Mouse (Mus musculus): ENCODE measurements around the gene Frmd5.

Gene Frmd5

DNA sequence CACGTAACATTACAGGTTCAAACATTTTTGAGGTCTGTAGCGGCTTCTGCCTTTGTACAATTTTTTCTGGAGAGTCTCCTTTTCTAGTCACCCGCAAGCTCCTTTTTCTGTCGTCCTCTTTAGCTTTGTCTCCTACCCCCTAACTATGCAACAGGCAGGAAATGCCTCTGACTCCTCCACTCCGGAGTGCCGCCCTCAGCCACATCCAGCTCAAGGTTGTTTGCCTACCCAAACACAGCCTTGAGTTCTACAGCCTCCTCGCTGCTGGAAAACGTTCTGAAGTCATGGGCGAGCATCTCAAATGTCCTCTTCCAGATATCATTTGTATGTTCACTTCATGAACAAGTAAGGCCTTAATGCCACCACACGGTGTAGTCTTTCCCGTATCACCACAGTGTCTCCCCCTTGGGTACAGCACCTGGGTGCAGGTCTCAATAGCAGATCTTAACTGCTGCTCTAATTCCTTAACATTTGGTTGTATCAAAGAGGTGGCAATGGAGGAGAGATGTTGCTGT, 45.5 kb downstream of the Frmd5 start:
- no peak for DNase-seq (ENCODE audit: low spot score)

DNA sequence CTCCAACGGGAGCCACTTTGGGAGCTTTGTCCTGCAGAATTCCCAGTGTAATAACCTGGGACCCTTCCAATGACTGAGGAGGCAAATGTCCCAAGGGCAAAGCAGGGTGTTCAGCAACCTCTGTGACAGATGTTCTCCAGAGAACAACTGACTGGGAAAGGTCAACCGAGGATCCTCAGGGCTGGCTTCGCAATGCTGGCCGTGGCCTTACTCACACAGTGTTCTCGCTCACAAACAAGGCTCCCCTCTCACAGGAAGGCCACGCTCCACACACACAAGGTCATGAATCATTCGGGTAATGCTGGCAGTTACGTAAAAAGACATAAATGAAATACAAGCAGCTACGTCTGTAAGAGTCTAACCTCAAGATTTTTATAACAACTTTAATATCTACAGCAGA, 46.2 kb downstream of the Frmd5 start:
- DNase-seq (ENCODE audit: low spot score), result no peak

DNA sequence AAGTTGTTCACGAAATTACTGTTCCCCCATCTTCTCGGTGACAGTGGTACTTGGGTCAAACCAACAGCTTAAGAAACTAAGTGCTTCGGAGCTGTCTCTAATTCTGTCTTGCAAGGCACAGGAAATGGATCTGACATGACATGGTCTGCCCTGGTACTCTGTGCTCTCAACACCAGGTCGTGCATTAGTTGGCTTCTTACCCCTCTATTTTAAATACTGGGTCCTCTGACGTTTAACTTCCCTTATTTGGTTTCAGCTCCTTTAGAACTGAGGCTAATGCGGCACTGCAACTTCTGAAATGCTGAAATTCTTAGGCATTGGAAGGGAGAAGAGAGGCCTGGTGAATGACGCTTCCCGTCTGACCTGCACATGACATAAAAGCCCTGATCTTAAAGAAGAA, 48.6 kb downstream of the Frmd5 start:
- no peak for DNase-seq (ENCODE audit: low spot score)

DNA sequence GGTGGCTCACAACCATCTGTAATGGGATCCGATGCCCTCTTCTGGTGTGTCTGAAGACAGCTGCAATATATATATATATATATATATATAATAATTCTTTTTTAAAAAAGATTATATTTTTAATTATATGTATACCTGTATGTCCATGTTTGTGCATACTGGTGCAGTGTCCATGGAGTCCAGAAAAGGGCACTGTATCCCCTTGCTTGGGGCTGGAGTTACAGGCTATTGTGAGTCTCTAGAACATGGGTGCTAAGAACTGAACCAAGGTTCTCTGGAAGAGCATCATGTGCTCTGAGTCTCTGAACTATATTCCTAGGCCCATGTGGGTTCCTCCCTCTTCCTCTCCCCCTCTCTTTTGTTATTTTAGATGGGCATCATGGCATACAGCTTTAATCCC, 50.6 kb downstream of the Frmd5 start:
- no peak for DNase-seq (ENCODE audit: low spot score)

DNA sequence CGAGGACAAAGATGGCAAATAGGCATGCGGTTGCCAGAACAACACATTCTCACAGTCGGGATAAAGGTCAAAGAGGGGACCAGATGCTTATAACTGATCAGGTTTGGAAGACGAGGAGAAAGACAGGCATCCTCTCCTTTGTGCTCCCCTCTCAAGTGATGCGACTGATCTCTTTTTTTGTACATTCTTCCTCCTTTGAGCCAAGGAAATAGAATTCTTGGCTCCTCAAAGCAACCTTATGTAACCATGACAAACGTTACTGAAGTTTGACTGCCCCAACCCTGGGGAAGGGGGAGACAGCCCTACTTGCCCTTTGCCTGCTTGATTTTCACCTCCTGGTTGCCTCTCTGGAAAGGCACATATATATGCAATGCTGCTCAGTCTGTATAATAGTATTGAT, 51.8 kb downstream of the Frmd5 start:
- DNase-seq (ENCODE audit: low spot score), result no peak

DNA sequence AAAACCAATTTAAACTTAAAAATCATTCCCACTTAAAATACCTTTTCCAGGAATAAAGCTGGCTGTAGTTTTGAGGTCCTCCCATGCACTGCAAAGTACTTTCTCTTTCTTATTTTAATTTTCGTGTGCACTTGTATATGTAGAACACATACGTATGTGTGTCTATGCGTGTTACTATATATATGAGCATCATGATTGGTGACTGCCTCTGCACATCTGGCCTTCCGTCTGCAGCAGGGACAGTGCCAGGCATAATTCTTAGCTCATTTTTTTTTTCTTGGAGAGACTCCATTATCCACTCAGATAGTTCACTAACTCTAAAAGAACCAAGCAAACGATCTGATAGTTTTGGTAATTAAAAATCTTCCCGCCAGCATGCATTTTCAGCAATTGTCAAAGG, 56.8 kb downstream of the Frmd5 start:
- DNase-seq (ENCODE audit: low spot score), result no peak

DNA sequence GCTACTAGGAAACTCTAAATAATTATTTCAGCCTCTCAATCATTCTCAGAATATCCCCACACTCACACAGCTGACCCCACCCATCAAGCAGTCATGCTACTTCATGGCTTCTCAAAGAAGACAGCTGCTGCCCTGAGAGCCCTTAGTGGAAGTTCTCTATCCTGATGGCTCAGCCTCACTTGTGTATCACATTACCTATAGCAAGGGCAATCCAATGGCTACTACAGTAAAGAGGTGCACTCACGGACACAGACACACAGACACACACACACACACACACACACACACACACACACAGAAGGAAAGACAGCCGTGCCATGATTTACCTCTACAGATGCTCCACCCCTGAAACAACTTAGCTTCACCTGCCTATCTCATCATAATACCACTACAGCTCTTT, 65.7 kb downstream of the Frmd5 start:
- DNase-seq (ENCODE audit: low spot score), result no peak

DNA sequence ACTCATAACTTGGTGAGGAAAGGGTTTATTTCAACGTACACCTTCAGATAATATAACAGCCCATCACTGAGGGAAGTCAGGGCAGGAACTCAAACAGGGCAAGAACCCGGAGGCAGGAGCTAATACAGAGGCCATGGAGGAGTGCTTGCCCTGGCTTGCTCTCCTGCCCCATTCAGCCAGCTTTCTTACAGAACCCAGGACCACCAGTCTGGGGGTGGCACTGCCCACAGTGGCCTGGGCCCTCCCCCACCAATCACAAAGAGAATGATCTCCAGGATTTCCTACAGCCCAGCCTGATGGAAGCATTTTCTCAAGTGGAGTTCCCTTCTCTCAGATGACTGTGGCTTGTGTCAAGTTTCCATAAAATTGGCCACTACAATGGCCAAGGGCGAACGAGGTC, 67.5 kb downstream of the Frmd5 start:
- DNase-seq (ENCODE audit: low spot score), result no peak

DNA sequence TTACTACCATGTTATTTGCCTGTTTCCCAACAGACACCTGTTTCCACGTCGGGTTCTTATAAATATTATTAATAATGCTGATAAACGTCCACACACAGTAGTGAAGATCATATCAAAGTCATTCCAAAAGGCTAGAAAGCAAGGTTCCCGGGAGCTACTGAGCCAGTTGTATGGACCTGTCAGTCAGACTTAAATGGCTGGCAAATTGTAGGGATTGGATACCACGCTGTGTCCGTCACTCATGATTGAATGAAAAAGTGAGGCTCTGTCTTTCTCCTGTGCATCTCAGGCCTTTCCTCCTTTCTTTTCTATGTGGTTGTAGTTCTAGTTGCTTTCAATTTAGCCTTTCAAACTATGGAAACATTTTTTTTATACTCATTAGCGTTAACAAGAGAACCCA, 73.5 kb downstream of the Frmd5 start:
- DNase-seq (ENCODE audit: low spot score), result no peak

DNA sequence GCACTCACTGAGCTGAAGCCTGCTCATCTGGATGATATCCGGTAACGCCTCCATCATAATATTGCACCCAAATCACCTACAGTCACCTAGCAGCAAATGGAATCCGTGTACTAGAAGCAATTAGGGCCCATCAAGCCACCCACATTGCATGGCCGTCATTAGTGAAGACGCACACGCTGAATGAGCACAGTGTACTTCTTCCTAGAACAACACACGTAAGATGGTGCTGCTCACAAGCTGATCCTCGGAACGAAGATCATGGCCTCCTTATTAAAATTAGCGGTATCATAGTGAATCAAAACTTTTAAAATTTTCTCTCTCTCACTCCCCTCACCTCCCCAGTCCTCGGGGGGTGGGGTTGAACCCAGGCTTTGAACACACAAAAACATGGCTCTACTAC, 76.4 kb downstream of the Frmd5 start:
- no peak for DNase-seq (ENCODE audit: low spot score)

DNA sequence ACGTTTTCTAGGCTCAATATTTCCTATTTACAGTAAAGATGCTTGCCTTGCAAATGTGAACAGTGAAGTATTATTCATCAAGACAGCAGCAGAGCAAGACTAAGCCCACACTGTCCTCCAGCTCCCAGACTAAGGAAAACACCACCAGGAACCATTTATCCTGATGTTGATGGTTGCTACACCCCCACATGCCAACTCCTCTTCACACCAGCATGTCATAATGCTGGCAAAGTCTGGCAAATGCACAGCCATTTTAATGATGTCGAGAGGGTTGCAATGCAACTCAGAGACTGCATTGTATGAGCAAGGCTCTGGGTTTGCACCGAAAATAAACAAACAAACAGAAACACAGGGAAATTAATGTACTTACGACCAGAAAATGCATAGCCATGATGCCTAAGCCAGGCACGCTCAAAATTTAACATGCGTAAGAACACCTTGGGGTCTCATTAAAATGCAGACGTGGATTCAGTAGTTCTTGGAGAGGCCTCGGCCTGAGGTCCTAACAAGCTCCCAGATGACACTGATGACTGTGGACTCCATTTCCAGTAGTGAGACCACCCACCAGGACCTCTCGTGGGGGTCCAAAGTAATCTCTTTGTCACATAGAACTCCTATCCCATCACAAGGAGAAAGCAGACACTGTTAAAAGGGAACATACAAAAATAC, 77.8 kb downstream of the Frmd5 start:
- DNase-seq (ENCODE audit: low spot score), result no peak

DNA sequence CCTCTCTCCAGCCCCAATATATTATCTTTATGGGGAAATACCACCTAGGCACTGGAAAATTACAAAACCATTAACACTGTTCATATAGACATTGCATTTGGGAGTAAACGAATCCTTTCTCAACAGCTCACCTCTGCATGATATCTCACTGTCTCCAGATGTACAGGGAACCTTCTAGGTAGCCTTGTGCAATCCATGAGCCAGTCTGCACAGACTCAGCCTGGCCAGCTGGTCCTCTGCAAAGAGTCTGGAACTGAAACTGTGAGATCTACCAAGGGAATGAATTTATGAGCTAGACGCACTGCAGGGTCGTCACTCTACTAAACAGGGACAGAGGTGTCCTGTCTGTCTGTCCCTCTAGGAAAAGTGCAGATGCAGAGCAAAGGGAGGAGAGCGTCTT, 82.0 kb downstream of the Frmd5 start:
- no peak for DNase-seq (ENCODE audit: low spot score)

DNA sequence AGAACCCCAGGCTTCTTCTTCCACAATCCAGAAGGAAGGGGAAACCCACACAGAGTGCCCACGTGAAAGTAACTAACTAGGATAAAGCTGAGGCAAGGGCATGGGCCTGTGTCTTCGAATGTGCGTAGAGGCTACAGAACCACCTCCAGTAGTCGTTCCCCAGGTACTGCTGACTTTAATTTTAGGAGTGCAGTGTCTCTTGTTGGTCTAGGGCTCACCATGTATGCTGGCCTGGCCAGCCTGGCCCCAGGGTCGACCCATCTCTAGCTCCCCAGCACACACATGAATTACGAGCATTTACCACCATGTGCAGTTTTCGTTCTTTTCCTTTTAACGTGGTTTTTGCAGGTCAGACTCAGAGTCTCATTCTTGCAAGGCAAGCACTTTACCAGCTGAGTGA, 83.1 kb downstream of the Frmd5 start:
- no peak for DNase-seq (ENCODE audit: low spot score)

DNA sequence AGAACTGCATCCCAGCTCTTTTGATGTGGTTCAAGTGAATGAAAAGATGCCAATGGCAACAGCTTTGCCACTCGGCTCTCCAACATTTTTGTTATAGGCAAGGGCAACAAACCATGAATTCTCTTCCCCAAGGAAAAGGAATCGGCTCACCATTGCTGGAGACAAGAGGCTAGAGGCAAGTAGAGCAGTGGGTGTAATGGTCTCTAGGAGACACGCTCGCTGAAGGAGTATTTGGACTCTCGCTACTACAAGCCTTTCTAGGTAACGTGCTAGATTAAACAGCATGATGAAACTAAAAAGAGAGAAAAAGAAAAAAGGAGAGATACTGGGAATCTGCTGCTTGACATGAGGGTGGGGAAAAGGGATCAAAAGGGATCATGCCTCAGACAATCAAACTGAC, 87.9 kb downstream of the Frmd5 start:
- no peak for DNase-seq (ENCODE audit: low spot score)

DNA sequence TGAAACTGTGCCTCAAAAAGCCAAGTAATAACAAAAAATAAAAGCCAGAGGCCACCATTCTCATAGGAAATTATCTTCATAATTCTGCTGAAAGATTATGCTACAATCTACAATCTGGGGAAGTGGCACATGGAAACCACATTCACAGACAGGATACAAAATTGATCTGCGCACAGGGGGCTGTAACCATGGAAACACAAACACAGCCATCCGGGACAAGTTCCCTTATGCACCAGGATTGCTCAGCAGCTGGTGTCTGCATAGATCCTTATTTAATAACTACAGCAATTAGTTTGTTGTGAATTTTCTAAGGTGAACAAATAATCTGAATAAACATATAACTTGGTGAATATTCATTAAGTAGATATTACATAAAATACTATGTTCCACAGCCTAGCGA, 89.8 kb downstream of the Frmd5 start:
- DNase-seq (ENCODE audit: low spot score), result no peak

DNA sequence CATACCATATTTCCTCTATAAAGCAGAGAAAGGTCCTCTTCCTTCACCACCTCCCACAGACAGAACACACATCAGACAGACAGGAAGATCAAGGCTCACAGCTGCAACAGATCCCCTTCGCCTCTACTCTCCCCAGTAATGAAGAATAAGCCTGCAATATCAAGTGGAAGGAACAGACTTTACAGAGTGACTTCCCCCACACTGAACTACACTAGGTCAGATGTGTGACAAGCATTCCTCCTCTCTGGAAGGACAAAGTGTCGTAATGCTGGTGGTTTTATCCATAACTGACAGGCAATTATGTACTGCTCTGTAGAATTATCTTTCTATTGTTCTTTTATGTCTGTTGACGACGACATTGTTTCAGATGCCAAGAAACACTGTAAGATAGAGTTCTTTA, 93.3 kb downstream of the Frmd5 start:
- DNase-seq (ENCODE audit: low spot score), result no peak

DNA sequence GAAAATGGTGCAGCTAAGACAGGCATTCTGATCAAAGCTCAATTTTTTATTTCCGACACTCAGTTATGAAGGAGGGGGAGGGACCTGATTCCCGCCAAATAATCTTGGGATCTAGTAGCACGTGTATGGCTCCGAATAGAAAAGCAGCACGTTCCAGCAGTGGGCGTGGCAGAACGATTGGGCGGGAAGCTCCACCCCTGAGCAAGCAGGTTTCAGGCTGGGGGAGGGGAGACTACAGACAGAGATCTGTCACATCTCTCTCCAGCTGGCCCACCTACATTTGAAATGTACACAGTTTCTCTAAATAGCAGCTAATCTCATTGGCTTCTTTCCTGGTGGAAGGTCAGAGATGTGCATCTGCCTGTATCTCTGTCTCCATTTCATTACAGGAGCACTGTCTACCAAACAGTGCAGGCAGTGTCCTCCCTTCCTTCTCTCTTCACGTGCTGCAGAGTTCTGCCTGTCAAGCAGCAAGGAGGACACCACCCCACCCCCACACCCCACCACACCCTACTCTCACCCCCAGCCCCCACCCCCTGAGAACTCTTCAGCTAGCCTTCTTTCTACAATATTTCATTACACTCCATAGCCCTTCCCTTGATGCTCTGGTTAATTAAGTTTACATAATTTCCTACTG, 95.0 kb downstream of the Frmd5 start:
- DNase-seq (ENCODE audit: low spot score), result no peak

DNA sequence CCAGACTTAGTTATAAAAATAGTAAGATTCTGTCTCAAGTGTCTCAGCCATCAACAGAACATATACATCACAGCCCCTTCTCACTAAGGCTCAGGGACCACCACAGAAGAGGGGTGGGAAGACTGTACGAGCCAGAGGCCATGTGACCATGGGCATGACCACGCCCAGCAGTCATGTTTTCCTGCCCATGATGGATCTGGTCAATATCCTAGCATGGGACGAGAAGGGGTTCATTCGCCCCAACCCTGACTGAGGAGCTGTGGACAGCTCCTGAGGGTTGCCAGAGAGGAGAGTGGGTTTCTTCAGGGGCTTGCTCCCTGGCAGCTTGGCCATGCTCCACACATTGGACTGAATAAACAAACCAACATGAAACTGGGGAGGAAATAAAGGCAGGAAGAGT, 97.8 kb downstream of the Frmd5 start:
- no peak for DNase-seq (ENCODE audit: low spot score)

DNA sequence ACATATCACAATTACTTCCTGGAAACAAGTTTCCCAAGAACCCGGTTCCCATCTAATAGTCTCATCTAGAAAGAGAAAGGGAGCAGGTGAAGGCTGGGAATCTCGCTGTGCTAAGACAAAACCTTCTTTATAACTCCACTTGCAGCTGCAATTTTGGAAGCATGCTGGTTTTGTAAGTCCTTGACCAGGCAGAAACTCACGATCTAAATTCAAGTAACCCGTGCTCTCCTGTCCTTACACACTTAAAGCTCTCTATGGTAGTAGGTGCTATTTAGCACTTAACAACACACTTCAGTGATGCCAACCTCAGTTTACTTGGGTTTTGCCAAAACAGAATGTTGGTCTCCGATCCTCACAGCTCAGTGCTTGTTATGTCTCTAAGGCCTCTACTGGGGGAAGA, 99.4 kb downstream of the Frmd5 start:
- no peak for DNase-seq (ENCODE audit: low spot score)

DNA sequence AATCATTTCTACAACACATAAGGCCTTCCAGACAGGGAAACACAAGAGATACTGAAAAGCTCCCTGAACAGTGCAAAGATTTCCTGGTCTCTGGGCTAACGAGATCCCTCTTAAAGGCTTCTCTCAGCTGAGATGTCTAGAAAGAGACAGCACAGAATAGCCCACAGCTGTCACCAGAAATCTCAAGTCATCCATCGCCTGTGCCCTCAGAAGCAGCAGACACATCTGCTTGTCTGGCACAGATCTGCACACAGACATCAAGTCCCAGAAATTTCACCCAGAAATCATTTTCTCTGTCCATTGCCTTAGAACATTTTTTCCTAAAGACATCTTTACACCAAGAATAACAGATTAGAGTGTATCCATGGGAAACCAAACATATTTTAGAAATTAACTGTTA, 101.1 kb downstream of the Frmd5 start:
- DNase-seq (ENCODE audit: low spot score), result no peak

DNA sequence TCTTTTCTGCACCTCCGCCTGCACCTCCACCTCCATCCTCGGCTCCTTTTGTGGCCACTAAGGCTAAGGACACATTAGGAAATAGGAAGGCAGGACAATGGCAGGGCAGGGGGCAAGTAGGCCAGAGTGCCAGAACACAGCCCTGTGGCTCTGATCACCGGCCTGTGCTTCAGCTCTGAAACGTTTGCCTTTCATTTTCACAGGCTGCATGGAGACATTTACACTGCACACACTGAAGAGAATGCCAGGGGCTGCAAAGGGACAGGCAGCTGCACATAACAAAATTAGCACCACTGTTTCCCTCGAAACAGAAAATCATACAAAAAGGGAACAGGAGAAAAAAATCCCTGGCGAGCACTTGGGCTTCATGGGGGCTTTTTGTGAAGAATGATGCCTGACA, 107.6 kb downstream of the Frmd5 start:
- no peak for DNase-seq (ENCODE audit: low spot score)

DNA sequence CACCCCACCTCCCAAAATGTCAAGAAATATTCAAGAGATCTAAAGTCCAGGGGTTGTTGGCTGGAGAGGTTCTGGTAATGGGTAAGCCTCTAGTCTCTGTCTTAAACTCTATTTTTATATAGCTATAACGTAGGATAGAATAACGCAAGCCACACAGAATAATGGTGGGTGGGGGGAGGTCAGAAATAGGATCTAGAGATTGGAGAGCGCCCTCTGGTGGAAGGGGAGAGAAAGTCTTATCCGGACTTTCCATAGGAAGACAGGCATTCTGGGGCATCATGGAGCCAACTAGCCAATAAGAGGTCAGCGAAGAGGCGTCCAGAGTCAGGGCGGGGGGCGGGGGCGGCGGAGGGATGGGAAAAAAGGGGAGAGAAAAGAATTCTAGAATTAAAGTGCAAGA, 111.5 kb downstream of the Frmd5 start:
- peak; percentile 31 for DNase-seq (ENCODE audit: low spot score)

DNA sequence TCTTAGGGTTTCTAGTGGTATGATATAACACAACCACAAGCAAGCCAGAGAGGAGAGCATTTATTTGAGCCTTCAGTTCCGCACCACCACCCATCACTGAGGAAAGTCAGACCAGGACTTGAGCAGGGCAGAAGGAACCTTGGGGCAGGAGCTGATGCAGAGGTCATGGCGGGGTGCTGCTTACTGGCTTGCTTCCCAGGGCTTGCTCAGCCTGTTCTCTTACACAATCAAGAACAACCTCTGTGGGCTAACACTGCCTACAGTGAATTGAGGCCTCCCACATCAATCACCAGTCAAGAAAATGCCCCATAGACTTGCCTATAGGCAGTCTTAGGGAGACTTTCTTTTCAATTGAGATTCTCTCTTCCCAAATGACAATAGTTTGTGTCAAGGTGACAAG, 118.8 kb downstream of the Frmd5 start:
- DNase-seq (ENCODE audit: low spot score), result peak; percentile 82

DNA sequence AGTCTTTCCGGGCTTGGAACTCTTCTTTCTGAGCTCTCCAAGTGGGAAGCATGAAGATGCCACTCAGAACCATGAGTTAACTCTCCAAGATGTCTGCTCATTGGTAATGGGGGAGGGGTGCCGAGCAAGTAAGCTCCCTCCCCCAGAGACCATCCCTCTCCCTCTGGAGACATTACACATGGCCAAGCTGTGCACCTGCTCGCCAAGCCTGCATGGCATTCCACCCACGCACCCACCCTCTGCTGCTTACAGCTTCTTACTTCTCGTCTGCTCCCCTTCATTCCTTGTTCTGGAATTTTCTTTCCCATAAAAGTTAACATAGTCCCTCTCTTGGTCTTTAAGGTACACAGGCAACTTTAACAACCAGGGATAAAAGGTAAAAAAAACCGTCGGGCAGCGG, 123.3 kb downstream of the Frmd5 start:
- no peak for DNase-seq (ENCODE audit: low spot score)
